Mouse (Mus musculus) intestine, embryonic 15.5 days (tissue): ENCODE measurements around the gene Foxd3. TPM values are rescaled to one million over a fixed set of nuclear protein-coding genes. Genes with fewer than 3 reads are reported as not detected.

Experiments used
- ATAC-seq: fragments of 200-750 bp; cut with Nextera tagmentation; 2 replicates; pipeline ENCODE4 v1.8.0; 2017; ENCODE audit warnings: moderate TSS enrichment, moderate library complexity
- H3K27ac ChIP-seq: fragments of 300-500 bp; sonication (generic); 2 replicates; pipeline ENCODE4 v1.5.1; 2015; ENCODE audit warnings: mild to moderate bottlenecking, inconsistent platforms
- H3K27me3 ChIP-seq: fragments of 300-500 bp; sonication (generic); replicated peaks from 2 replicates; pipeline ENCODE4 v1.6.1; 2015; ENCODE audit warnings: inconsistent platforms
- H3K36me3 ChIP-seq: fragments of 300-500 bp; sonication (generic); 2 replicates; pipeline ENCODE4 v1.6.1; 2015; ENCODE audit warnings: inconsistent platforms
- H3K4me1 ChIP-seq: fragments of 300-500 bp; sonication (generic); replicated peaks from 2 replicates; pipeline ENCODE4 v1.6.1; 2015; ENCODE audit warnings: inconsistent platforms
- H3K4me2 ChIP-seq: fragments of 300-500 bp; sonication (generic); replicated peaks from 2 replicates; pipeline ENCODE4 v1.6.1; 2015; ENCODE audit warnings: mild to moderate bottlenecking, inconsistent platforms
- H3K4me3 ChIP-seq: fragments of 300-500 bp; sonication (generic); replicated peaks from 2 replicates; pipeline ENCODE4 v1.5.1; 2015; ENCODE audit warnings: inconsistent platforms
- H3K9ac ChIP-seq: fragments of 300-500 bp; sonication (generic); 2 replicates; pipeline ENCODE4 v1.6.1; 2015; ENCODE audit warnings: inconsistent platforms
- H3K9me3 ChIP-seq: fragments of 300-500 bp; sonication (generic); 2 replicates; pipeline ENCODE4 v1.6.1; 2016; ENCODE audit warnings: inconsistent platforms
- WGBS: fragments of 180-500 bp; shearing (Covaris S2); methylation state at CpG from one replicate; pipeline ENCODE4 v1.1.7; 2015; 5-methylcytosine and 5-hydroxymethylcytosine counted together
- polyA plus RNA-seq: library from polyadenylated mRNA; unstranded; fragments of >200 nt; fragmentation: Nextera tagmentation; extraction: Ambion mirVana; gene quantifications from 2 replicates; pipeline ENCODE4 v1.2.1, GENCODE M21; 2015

Foxd3 gene
- polyA plus RNA-seq, 1 experiment from 2014 or later, result 1.3 TPM

DNA sequence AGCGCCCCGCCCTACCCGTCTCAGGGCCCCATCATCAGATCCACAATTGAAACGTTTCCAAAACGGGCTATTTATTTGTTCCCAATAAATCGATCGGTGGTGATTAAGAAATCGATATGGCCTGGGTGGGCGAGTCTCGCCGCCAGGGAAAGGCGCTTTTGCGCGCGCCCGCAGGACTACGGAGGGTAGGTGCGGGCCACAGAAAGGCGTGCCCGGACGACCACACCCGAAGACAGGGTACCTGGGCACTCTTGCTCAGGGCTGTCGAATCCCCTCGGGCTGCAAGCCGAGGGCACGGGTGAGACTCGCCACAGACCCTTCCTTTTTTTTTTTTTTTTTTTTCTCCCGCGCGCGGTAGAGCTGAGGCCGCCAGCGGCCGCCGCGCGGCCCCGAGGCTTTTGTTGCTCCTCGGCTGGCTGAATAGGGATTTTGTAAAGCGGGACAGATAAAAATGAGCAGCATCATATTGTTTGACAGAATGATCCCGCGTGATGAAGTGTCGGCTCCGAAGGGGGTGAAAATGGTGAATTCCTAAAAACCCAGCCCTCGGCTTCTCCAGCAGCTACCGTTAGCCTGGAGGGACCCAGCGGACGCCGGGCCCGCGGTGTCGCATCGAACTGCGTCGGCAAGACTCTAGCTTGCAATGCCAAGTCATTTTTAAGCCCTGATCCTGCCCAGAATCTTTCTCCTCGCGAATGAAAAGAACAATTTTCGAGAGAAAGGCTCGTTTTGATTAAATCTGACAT is 5.0 kb upstream of the Foxd3 start:
- Histone ChIP-seq H3K4me1 (peaks cover 21% of the 10 kb centered on the region), H3K36me3 (no peaks in the 10 kb centered on the region), H3K4me2 (peak overlapping the region; percentile 55), H3K27me3 (peaks cover 79% of the 10 kb centered on the region), H3K27ac (no peak overlapping the region), H3K9me3 (no peaks in the 10 kb centered on the region), H3K4me3 (peak overlapping the region; percentile 19), H3K9ac (no peak overlapping the region)
- ATAC-seq, result 0 out of 2 replicates have a peak, but pooled peaks have one; percentile 18
- 2% methylated on average over 59 of the region's 59 CpGs for WGBS

DNA sequence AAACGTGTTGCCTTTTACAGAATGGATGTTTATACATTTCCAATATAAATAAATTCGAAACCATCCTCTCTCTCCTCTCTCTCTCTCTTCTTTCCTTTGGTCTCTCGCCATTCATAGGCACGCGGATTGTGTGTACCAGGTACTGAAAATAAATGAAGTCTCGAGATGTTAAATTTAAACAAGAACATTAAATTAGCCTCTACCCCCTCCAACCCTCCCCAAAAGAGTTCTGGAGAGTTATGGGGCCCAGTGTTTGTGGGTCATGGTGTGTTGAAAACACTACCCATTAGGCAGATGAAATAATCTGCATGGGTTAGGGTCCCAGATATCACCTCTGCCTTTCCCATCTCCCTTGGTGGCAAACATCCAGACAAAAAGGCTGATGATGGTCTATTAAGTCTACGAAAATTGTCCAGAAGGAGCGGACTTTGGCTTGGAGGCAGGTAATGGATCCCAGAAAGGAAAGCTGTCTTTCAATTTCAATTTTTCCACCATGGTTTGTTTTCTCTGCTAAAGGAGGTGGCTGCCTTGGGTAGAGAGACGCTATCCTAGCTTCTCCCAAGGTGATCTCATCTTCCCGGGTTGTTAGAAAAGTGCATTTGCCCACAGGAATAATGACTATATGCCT is 4.2 kb upstream of the Foxd3 start:
- peaks cover 28% of the 10 kb centered on the region for H3K4me1 ChIP-seq
- no peak for ATAC-seq
- no peak overlapping the region for H3K9ac ChIP-seq
- H3K4me2 ChIP-seq, result no peak overlapping the region
- 14% methylated on average over 10 of the region's 10 CpGs for WGBS
- no peaks in the 10 kb centered on the region for H3K36me3 ChIP-seq
- no peak overlapping the region for H3K27ac ChIP-seq
- no peak overlapping the region for H3K4me3 ChIP-seq
- peaks cover 88% of the 10 kb centered on the region for H3K27me3 ChIP-seq
- no peaks in the 10 kb centered on the region for H3K9me3 ChIP-seq

DNA sequence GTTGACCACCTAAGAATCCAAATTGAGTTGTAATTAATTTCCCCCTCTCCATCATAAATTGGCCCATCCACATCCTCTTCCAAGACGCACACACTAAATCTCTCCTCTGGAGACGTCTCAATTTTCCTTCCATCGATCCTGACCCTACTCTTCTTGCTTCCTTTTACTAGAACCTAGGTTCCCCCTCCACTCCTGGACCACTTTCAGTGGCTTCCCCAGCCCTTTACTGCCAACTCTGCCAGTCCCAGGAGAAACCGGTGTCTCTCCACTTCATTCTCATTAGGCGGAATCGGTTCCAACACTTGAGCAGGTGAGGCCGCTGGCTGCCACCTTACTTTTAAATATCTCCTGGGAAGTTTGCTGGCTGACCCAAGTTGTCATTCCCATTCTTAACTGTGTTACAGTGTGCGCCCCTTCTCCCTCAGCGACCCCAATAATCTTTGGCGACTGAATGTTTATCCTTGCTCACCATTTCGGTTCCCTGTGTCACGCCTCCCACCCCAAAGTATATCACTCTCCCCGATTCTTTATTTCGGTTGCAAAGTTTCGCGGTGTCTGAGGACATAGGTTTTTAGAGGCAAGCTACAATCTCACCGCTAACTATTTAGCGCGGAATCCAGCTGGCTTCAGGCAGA is 3.4 kb upstream of the Foxd3 start:
- Histone ChIP-seq H3K27me3 (peaks cover 93% of the 10 kb centered on the region), H3K36me3 (no peaks in the 10 kb centered on the region), H3K4me2 (no peak overlapping the region), H3K27ac (no peak overlapping the region), H3K4me3 (no peak overlapping the region), H3K4me1 (peaks cover 34% of the 10 kb centered on the region), H3K9me3 (no peaks in the 10 kb centered on the region), H3K9ac (no peak overlapping the region)
- WGBS, result 2% methylated on average over 19 of the region's 19 CpGs
- no peak for ATAC-seq

DNA sequence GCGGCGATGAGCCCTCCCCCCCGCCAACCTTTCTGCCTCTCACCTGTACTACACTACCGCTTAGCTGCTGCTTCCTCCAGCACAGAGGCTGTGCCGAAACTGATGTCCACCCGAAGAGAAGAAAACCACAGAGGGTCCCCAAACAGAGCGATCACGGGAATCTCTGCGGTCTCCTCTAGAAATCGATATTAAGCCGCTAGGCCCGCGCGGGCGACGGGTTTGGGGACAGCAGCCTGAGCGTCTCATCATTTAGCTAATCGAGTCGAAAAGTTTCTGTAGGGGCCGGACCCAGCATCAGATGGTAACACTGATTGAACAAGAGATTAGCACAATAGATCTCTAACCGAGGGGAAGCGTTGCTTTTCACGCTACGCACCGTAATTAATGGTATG is 2.9 kb upstream of the Foxd3 start:
- no peak overlapping the region for H3K4me2 ChIP-seq
- 2% methylated on average over 25 of the region's 25 CpGs for WGBS
- H3K4me1 ChIP-seq, result peaks cover 37% of the 10 kb centered on the region
- ATAC-seq, result no peak
- no peak overlapping the region for H3K9ac ChIP-seq
- H3K4me3 ChIP-seq, result peak overlapping the region; percentile 13
- H3K27me3 ChIP-seq, result peaks cover 93% of the 10 kb centered on the region
- no peaks in the 10 kb centered on the region for H3K36me3 ChIP-seq
- H3K9me3 ChIP-seq, result no peaks in the 10 kb centered on the region
- no peak overlapping the region for H3K27ac ChIP-seq

GRCm38 (mm10) chr4:99653608-99654221 is 2.4 kb upstream of the Foxd3 start:
- under 1% methylated on average over 36 of the region's 36 CpGs for WGBS
- Histone ChIP-seq H3K9me3 (no peaks in the 10 kb centered on the region), H3K9ac (no peak overlapping the region), H3K36me3 (no peaks in the 10 kb centered on the region), H3K4me1 (peaks cover 37% of the 10 kb centered on the region), H3K27me3 (peaks cover 89% of the 10 kb centered on the region), H3K27ac (no peak overlapping the region), H3K4me2 (no peak overlapping the region), H3K4me3 (peak overlapping the region; percentile 13)
- no peak for ATAC-seq

- no peak overlapping the region for H3K27ac ChIP-seq
- H3K9me3 ChIP-seq, result no peaks in the 10 kb centered on the region
- H3K27me3 ChIP-seq, result peaks cover 86% of the 10 kb centered on the region
- H3K4me2 ChIP-seq, result no peak overlapping the region
- no peaks in the 10 kb centered on the region for H3K36me3 ChIP-seq
- H3K9ac ChIP-seq, result no peak overlapping the region
- WGBS, result under 1% methylated on average over 27 of the region's 27 CpGs
- no peak overlapping the region for H3K4me3 ChIP-seq
- ATAC-seq, result no peak
- peaks cover 37% of the 10 kb centered on the region for H3K4me1 ChIP-seq
These were observed 1.3 kb upstream of the Foxd3 start for GRCm38 (mm10) chr4:99654621-99655296.

GRCm38 (mm10) chr4:99656605-99657429 is 718 bp downstream of the Foxd3 start:
- ATAC-seq, result 0 out of 2 replicates have a peak, but pooled peaks have one; percentile 23

DNA sequence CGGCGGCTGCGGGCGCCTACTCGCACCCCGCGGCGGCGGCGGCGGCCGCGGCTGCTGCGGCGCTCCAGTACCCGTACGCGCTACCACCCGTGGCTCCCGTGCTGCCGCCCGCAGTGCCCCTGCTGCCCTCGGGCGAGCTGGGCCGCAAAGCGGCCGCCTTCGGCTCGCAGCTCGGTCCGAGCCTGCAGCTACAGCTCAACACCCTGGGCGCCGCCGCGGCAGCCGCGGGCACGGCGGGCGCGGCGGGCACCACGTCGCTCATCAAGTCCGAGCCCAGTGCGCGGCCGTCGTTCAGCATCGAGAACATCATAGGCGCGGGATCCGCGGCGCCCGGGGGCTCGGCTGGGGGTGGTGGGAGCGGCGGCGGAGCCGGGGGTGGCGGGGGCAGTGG is 1.3 kb downstream of the Foxd3 start:
- Histone ChIP-seq H3K36me3 (no peaks in the 10 kb centered on the region), H3K9me3 (no peaks in the 10 kb centered on the region), H3K27ac (no peak overlapping the region), H3K4me3 (peak overlapping the region; percentile 40), H3K4me2 (peak overlapping the region; percentile 65), H3K9ac (no peak overlapping the region), H3K27me3 (peaks cover 80% of the 10 kb centered on the region), H3K4me1 (peaks cover 27% of the 10 kb centered on the region)
- peak; percentile 14; the same call in 1 of the 2 replicates for ATAC-seq
- WGBS, result 2% methylated on average over 62 of the region's 62 CpGs

More at GRCm38 (mm10) chr4:99656605-99657429, 718 bp downstream of the Foxd3 start:
- no peaks in the 10 kb centered on the region for H3K36me3 ChIP-seq
- H3K4me3 ChIP-seq, result peak overlapping the region; percentile 40
- WGBS, result under 1% methylated on average over 91 of the region's 92 CpGs
- H3K4me1 ChIP-seq, result peaks cover 27% of the 10 kb centered on the region
- peaks cover 80% of the 10 kb centered on the region for H3K27me3 ChIP-seq
- no peak overlapping the region for H3K27ac ChIP-seq
- H3K9ac ChIP-seq, result no peak overlapping the region
- peak overlapping the region; percentile 65 for H3K4me2 ChIP-seq
- H3K9me3 ChIP-seq, result no peaks in the 10 kb centered on the region

DNA sequence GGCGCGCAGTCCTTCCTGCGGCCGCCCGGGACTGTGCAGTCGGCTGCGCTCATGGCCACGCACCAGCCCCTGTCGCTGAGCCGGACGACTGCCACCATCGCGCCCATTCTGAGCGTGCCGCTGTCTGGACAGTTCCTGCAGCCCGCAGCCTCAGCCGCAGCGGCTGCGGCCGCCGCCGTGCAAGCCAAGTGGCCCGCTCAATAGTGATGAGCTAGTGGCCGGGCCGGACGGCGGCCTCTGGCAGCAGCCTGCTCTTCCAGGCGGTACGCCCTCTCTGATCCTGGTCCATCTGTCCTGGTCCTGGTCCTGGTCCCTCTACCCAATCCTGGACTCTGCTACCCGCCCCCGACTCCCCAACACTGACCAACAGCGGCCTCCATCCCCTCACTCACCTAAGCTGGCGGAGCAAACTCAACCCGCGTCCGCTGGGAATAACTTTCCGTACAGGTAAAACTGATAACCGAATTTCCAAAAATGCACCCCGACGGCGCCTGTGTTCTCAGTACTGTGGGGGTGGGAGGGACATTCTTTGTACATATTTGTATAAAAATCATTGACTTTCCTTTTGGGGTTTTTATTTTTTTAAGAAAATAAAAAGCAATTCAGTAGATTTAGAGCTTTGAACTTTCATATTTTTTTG is 1.9 kb downstream of the Foxd3 start:
- Histone ChIP-seq H3K4me3 (peak overlapping the region; percentile 40), H3K4me1 (peaks cover 31% of the 10 kb centered on the region), H3K27ac (no peak overlapping the region), H3K27me3 (peaks cover 80% of the 10 kb centered on the region), H3K36me3 (no peaks in the 10 kb centered on the region), H3K9ac (no peak overlapping the region), H3K9me3 (no peaks in the 10 kb centered on the region), H3K4me2 (peak overlapping the region; percentile 65)
- no peak for ATAC-seq
- 1% methylated on average over 40 of the region's 41 CpGs for WGBS

DNA sequence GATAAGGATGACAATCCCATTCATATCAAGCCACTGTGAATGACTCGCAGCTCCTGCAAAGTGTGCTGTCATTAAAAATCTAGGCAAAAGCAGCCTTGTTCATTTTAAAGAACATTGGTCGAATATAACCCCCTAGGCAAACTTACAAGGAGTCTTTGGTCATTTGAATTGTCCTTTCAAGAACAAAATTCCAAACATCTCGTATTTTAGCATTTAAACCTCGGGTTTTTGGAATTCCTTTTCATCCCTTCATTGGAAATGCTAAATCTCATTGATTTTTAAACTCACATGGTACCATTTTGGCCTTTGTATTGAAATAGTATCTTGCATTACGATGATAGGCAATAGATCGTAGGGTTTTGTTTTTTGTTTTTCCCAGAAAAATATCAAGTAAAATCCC is 2.8 kb downstream of the Foxd3 start:
- no peaks in the 10 kb centered on the region for H3K9me3 ChIP-seq
- peaks cover 80% of the 10 kb centered on the region for H3K27me3 ChIP-seq
- H3K4me3 ChIP-seq, result no peak overlapping the region
- H3K4me2 ChIP-seq, result no peak overlapping the region
- H3K9ac ChIP-seq, result no peak overlapping the region
- ATAC-seq, result no peak
- no peak overlapping the region for H3K27ac ChIP-seq
- H3K36me3 ChIP-seq, result no peaks in the 10 kb centered on the region
- peaks cover 26% of the 10 kb centered on the region for H3K4me1 ChIP-seq
- 16% methylated on average over 6 of the region's 6 CpGs for WGBS
